Mouse (Mus musculus): ENCODE measurements around the gene Phf21a.

DNA sequence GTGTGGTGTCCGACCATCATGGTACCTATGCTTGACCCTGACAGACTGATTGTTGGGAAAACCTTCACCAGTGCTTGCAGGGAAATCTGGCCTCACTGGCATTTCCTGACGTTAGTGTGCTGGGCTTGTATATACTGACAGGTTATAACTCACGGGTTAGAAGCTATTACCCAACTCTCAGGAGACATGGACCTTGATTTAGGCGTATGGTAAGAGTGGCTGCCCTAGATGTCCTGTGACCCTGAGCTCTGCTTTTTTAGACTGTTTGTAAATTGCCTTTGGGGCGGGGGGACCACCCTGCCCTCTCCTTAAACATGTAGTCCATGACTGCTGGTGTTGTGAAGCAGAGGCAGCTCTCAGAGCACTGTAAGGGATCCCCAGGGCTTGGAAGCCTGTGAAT is 257.8 kb downstream of the Phf21a start:
- no peak for TF ChIP-seq CTCF (IDR thresholded peaks at IDR 0.05; ENCODE audit: low read depth, low read length)
- no peak for TF ChIP-seq POLR2A (IDR thresholded peaks at IDR 0.05; ENCODE audit: insufficient read depth, low read length)
